Mouse (Mus musculus) lung, postnatal 10 days (tissue): Measurements from ENCODE around the gene Pdcd10.
A peak's percentile ranks its signal among the peaks of the same experiment; 100 is the strongest.

ENCODE experiments used
- DNase-seq: peaks from one replicate; pipeline ENCODE4 v3.0.0; 2021

Gene Pdcd10

DNA sequence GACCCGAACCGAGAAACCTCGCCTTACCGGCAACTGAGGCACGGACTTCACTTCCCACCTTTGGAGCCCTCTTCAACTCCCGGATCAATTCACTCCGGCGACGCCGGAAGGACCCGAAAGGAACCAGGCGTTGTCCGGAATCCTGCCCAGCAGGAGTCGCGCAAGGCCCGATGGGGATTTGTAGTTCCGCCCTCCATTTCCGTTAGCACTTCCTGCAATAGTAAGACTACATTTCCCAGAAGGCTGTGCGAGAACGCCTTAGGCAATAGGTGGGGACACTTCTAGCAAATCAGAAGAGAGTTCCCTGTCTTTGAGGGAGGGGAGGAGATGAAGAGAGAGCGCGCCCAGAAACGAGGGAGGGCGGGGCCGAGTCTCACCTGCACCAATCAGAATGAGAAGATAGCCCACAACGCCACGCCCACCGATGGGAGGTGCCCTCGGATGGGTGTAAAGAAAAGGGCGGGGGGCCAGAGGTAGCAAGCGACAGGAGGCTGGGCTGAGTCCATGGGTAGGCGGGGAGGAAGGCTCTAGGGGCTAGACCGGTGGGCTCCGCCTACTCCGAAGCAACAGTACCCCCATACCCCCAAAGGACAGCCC is at the start of gene Pdcd10:
Gene Pdcd10, minus strand, starts transcription at position 162 of the 597 bp plus-strand sequence.
- peak; percentile 100 for DNase-seq

DNA sequence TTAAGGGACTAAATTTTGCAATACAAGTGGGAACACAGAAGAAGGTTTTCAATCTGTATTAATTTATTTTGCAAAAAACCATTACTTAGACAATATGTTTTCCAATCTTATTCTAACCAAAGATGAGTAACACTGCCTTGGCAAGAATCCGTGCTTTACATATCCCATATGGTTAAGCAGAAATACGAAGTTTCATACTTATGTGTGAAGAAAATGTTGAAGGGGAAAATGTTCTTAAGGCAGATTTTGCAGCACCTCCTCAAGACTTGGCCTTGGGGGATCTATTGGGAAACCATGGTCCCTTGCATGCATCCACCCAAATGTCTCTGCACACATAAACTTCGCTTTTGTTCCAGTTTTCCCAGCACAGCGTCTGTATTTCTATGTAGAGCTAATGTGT is 28.2 kb upstream of the Pdcd10 start:
- DNase-seq = no peak

DNA sequence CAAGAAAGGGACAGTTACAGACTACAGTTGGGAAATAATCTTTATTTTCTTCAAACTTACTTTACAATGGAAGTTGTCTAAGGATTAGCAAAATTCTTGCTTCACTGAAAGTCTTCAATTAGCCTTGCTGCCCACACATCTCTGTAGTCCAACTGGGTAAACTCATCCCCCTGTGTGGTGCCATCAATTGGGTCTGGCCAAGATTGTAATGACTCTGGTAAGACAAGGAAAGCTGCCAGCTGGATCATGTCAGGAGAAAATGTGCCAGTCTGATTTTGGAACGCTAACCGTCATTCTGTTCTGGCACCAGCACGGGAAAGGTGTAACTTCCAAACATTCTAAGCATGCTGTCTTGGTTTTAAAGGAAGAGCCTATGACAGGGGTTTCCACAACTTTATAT is 26.6 kb upstream of the Pdcd10 start:
- DNase-seq = no peak

DNA sequence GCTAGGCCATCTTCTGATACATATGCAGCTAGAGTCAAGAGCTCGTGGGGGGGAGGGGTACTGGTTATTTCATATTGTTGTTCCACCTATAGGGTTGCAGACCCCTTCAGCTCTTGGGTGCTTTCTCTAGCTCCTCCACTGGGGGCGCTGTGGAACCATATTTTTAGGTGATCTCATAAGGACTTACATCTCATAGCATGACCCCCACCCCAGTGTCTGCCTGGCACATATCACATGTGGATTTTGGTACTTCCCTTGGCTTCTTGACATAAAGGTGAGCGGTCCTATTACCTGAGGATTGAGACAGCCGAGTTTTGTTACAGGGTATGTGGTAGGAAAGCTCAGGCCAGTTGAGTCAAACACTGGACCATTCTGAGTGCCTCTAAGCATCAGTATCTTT is 22.7 kb upstream of the Pdcd10 start:
- peak; percentile 18 for DNase-seq

DNA sequence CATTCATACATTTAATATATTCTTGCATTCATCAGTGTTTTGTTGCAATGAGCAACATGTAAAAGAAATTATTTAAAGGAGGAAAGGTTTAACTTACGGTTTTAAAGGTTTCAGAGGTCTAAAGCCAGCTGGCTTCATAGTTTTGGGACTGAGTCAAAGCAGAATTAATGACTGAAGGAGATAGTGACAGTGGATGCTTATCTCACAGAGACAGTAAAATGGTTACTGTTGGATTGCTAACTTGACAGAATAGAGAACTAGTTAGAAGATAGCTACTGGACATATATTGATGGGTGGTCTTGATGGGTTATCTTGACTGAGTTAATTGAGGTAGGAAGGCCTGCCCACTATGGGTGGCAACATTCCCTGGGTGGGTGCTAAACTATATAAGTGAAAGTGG is 18.9 kb upstream of the Pdcd10 start:
- DNase-seq = no peak

DNA sequence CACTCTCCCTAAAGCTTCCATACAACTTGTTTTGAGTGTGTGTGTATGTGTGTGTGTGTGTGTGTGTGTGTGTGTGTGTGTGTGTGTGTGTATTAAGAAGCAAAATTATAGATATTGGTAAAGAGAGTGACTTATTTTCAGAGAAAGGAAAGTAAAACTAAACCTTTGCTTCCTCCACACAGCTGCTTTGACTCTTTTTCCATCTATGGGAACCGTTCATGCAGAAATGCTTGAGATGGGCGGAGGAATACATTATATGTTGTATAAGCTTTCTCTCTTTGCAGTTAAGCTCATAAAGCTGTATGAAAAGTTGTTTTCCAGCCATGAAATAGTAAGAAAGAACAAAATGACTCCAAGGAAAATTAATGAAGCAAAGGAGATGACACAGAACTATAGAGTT is 17.4 kb upstream of the Pdcd10 start:
- no peak for DNase-seq

DNA sequence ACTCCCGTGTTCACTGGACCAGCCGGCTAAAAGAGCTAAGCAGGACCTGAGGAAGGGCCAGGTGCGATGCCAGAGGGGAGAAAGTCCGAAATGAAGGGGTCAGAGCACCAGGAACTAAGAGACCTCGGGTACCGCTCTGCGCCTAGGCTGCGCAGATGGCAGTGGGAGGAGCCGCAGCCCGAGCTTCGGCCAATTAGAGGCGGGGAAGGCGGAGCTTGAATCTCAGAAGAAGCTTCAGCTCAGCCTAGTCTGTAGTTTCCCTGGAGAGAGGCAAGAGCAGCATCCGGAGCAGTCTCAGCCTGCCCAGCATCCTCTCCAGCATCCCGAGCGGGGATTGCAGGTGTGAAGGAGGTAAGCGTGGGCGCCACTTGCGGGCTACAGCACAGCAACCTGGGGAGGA is 636 bp upstream of the Pdcd10 start, which contains the start of gene Serpini1:
Gene Serpini1, plus strand, starts transcription at position 256 of the 400 bp plus-strand sequence.
- DNase-seq = peak; percentile 94

DNA sequence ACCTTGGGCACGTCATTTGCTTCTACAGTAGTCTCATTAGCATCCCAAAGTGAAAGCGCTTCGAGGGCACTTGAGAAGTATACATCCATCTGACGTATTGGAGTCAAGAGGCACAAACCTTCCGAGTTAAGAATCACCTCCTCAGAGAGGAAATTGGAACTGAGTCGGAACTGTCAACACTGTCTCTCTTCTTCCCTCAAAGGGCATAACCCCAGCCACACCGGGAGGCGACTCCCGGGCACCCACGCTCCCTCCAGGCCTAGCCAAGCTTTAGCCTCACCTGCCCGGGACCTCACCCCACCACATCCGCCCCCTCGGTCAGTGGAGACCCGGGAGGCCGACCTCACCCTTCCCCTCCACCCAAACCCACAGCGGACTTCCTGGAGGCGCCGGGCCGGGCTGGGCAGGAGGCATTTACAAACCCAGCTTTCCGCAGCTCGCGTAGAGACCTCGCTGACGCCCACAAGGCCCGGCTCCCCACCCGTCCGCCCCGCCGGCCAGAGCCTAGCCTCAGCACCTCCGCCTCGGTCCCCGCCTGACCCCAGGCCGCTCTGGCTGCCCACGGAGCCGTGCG is 448 bp downstream of the Pdcd10 start:
- DNase-seq = no peak

DNA sequence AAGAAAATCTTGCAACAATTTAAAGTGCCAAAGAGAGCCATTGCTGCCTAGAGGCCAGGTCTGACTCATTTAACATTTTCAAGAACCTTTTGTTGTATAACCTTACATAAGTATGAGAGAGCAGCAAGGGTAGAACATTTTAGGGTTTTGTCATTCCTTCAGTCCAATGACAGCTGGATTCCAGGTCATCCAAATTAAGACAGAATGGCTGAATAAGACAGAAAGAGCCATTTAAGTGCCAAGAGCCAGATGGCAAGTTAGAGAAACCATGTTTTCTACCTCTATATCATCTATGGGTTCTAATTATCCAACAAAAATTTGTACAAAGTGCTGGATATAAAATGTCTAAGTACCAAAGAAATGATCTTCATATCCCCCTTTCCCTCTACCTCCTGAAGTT is 5.4 kb downstream of the Pdcd10 start:
- no peak for DNase-seq

DNA sequence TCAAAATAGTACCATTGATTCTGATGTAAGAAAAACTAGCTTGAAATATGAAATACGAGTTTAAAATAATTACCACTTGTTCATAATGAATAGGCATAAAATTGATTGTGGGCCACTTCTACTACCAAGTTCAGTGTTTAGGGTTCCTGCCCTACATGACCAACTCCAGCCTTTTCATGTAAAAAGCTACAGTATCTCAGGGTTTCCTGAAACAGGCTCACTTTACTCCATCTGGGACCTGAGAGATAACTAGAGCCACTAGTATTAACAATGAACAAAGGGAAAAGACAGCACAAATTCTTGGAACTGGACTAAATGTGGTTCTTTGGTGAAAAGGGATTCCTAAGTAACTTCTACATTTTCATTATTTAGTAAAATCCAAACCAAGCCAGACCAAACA is 12.4 kb downstream of the Pdcd10 start:
- DNase-seq = no peak

DNA sequence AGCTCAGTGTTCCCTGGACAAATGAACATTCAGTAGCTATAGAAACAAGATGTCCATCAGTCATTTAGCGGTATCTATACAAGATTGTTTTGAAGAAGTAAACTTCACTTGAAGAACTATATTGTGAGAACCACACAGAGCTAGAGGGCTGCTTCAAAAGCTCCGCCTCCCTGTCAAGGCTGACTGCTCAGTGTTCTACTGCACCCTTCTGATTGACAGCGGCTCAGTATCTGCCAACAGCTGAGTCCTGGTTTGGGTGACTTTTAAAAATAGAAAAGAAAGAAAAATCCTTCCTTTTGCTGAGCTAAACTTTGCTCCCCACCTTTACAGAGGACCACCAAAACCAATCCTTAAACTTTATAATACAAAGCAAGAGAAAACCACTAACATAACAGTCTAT is 13.8 kb downstream of the Pdcd10 start:
- no peak for DNase-seq

DNA sequence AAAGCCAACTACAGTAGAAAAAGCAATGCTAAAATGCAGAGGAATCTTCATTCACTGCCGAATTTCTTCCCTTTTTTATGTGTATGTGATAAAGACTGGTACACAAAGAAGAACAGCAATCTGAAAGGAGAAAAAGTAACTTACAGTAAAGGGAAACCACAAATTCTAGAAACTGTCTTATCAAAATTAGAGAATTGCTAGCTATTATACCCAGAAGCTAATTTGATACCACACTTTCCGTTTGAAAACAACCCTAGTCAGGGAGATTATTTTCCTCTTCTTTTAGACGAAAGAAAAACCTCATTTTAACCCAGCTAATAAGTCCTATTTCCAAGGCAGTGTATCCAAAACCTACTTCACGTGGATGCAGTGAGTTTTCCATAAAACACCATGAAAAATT is 15.4 kb downstream of the Pdcd10 start:
- no peak for DNase-seq

DNA sequence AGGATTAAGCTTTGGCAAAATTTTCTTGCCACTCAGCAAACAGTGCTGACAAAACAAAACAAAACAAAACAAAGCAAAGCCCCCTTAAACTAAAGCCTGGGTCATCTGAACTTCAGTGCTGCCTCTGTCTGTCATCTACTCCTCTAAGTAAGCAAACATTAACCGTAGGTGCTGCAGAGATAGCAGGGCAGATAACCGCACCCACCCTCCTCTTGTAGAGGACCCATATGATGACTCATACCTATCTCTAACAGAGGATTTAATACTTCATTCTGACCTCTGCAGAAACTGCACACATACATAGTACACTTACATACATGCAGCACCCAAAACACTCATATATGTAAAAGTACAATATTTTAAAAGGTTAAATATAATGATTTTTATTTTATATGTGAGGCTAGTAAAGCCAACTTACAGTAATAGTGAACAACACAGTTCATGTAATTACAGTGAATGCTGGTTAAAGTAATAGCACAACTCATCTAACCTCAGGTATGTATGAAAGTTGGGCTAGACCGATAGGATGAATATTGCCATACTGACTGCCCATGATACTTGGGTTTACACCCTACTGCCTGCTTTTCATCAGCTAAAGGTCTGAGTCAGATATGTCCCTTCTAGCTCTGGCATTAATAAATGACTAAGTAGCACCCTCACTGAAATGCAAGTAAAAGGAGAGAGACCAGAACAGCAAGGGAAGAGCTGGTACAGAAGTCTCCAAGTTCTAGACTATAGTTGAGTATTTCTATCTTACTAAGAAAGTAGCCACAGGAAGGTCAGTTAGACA is 22.4 kb downstream of the Pdcd10 start:
- DNase-seq = no peak

DNA sequence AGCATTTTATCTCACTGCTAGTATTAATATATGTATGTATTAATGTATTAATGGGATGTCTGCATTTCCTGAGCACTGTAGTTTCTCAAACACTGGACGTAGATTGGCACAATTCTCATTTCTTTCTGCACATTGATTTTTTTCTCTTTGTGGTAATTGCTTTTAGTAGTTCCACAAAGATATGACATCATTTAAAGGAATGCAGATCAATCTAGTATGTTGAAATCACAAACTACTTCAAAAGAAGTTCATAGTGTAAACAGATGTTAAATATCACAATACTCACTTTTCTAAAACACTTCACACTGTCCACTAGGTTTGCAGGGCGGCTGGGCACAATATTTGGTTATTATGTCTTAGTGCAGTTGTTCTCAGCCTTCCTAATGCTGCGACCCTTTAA is 25.6 kb downstream of the Pdcd10 start:
- DNase-seq = no peak

DNA sequence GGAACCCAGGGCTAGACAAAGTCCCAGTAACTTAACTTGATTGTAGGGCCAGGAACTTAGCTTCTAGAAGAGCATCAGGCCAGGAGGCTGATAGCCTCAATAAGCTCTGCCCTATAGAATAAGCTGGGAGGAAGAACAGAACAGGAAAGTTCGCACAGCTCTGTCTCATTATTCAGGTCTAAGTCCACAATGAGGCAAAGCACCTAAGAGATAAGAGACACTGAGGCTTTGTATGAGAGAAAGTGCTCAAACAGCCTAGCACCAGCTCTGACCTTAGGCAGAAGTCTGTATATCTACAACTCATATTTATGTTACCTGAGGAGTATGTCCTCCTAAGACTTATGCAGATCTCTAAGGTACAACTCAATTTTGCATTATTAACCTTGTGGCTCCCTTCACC is 34.1 kb downstream of the Pdcd10 start:
- DNase-seq = no peak

DNA sequence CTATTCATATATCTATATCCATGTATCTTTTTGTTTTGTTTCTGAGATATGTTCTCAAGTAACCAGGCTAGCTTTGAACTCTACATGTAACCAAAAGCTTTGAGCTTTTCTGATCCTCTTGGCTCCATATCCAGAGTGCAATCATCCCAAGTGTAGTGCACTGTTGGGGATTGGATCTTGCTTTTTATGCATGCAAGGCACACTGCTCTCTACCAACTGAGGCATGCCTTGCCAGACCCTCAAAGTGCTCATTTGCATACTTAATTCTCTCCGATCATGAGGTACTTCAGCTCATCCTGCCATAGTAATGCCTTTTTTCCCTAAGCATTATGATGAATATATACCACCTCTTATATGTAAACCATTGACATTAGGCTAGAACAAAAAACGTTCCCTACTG is 35.3 kb downstream of the Pdcd10 start:
- no peak for DNase-seq

DNA sequence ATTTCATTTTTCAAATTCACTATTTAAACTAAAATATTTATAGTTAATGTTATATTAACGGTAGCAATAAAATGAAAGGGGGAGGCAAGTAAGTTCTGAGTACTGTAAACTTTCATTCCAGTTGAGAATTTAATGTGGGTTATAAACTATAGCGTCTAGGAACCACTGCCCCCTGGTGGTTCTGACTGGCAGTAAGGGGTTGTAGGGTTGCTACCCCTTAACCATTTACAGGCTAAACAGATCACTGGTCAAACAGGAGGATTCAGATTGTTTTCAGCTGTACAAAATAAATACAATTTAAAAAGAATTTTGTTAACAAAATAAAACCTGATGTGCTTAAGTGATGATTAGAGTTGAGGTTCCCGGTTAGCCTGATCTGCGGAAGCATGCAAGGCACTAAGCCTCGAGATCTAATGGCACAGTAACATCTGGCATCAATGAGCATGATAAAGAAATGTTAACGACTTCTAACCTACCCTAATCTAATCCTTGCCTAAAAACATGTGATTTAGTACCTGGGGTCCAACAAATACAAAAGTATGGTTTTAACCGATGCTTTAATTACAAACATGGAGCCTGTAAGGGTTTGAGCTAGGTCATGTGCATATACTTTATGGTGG is 38.9 kb downstream of the Pdcd10 start:
- peak; percentile 53 for DNase-seq

DNA sequence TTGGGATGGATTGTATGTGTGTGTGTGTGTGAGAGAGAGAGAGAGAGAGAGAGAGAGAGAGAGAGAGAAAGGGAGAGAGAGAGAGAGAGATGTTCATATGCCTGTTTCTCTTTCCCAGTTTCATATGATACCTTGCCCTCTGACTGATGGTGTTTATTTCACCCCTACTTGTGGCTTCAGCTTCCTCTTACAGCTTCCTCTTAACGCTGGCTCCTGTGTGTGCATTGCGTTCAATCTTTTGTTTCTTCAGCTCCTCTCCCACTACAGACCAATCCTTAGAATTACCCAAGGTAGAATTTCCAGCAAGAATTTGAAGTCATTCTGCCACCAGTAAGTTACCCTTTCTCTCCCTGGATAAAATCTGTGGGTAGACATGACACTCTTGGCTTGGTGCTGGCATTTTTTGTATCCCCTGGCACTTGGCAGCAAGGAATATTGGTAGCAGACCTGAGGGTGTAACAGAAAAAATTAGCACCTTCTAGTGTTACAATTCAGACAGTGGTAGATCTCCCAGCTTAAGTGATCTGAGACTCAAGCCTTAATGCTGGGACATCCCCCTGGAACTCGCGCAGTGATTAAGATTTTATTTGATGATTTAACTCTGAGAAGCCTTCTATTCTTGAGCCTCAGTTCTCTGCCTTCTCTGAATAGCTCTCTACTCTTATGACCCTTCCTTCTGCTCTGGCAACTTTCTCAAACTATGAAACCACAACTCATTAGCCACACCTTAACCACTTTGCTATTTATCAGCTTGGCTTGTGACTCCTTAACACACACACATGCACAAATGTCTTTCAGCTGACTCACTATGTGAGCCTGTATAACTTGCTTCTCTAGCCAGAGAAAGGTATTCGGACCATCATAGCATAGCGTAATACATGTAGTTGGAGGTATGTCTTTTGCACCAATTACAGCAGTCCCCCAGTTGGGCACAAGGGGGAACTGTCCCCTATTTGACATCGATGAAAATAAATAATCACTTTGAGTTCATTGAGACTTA is 57.4 kb downstream of the Pdcd10 start:
- no peak for DNase-seq

DNA sequence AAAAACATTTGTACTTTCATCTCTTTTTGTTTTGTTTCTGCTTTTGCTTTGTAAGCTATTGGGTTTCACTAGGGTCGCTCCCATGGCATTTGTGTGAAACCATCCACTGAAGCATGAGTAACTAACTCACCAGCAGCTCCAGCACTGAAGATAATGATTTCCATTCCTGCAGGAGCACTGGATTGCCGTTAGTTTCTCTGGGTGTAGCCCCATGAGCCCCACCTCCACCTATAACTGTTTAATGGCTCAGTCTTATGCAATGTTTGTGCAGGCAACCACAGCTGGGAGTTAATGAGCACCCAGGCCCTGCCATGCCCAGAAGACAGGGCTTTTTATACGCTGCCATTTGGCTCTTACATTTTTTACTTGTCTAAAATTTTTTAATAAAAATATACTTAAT is 63.7 kb downstream of the Pdcd10 start:
- DNase-seq = no peak

DNA sequence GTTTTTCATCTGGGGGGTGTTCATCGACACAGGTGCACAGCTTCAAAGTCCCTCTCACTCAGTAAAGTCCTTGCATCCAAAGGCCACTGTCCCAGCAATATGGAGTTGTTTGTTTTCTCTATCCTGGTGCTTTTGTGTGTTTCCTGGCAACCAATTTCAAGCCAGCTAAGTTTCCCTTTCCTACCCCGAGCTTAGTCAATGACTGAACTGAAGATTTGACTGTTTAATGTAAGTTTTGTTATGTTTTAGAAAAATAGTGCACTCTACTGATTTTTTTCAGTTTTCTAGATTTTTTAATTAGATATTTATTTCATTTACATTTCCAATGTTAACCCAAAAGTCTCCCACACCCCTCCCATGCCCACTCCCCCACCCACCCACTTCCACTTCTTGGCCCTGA is 74.6 kb downstream of the Pdcd10 start, which contains the start of gene Wdr49:
Gene Wdr49, minus strand, starts transcription at position 101 of the 400 bp plus-strand sequence.
- DNase-seq = no peak

DNA sequence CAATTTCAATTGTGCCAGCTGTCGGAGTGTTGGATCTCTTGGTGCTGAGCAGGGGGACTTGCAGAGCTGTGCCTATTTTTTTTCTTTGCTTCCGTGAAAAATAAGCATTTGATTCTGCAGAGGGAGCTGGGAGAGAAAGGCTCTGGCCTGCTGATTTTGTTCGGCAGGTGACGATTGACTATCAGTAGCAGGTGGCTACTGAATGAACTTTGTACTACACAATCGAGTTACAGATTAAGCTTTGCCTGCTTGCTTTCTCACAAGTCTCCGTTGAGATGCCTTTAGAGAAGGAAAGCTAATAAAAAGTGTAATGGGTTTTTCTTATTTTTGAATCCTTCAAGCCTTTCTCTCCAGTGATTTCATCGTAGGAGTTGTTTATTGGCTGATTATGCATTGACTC is 81.5 kb downstream of the Pdcd10 start:
- no peak for DNase-seq

DNA sequence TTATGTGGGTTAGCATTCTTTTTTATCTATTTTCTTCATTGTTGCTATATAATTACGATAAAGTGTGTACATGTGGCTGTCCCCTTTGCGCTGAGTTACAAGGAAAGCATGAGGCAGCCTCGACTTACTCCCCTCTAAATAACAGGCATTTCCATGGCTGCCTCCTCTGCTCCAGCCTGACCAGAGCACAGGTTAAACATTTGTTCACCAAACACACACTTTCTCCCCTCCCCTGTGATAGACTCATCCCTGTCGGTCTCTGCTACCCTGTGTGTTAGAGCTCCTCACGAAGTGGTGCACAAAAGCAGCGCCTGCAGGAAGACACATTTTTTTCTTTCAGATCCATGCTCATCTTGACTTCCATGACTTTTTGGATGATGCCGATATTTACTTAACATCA is 82.0 kb downstream of the Pdcd10 start:
- DNase-seq = no peak

DNA sequence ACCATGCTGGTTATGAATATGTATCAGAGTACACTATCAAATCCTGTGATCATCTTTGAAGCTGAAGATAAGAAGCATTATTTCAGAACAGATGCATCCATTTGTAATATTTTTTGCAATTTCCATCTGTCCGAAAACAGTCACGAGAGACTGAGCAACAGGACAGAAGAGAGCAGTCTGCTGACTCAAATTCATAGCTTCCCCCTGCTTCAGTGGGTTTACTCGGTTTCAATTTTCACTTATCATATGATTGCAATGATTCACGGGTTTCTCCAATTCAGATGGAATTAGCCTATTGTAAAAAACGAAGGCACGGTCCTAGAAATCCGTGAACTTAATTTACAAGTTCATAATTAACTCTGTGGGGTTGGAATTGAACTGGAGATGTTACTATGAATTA is 88.5 kb downstream of the Pdcd10 start:
- no peak for DNase-seq
